Mouse (Mus musculus): ENCODE measurements around the gene Chn1.

Chn1 gene

GRCm38 (mm10) chr2:73618486-73619052 is 156.6 kb downstream of the Chn1 start:
- DNase-seq = no peak

GRCm38 (mm10) chr2:73616434-73617057 is 158.6 kb downstream of the Chn1 start:
- no peak for DNase-seq

DNA sequence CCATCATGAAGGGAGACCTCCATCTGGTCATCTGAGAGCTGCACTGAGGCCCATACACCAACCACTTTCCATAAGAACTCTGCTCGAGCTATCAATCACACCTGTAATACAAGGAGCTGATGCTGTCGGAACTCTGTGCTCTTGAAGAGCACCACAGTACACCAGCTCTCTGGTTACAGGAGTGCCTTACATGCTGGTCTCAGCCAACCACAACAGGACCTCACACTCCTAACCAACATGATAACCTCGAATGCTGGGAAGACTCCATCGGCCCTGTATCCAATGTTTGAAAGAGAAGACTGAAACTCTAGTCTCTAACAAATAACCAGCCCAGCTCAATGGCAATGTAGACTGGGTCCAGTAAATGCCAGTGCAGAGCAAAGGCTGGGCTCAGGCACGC is 159.7 kb downstream of the Chn1 start:
- DNase-seq = no peak

DNA sequence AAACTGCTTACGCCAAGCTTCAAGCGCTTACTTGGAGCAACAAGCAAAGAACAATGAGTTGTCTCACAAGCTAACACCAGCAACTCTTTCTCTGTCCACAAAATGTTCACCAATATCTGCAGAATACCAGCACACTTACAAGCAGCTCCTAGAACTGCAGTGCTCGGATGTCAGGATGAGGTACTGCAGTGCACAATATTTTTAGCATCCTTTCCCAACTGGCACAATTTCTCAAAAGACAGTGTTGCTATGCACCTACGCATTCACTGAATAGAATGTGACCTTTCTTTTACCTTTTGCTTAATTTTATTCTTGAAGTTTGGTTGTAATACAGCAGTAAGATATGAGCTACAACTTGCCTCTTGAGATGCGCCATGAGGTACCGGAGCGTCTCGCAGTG is 160.8 kb downstream of the Chn1 start:
- no peak for DNase-seq

- no peak for DNase-seq
Measured at GRCm38 (mm10) chr2:73612941-73613340, 162.2 kb downstream of the Chn1 start.

DNA sequence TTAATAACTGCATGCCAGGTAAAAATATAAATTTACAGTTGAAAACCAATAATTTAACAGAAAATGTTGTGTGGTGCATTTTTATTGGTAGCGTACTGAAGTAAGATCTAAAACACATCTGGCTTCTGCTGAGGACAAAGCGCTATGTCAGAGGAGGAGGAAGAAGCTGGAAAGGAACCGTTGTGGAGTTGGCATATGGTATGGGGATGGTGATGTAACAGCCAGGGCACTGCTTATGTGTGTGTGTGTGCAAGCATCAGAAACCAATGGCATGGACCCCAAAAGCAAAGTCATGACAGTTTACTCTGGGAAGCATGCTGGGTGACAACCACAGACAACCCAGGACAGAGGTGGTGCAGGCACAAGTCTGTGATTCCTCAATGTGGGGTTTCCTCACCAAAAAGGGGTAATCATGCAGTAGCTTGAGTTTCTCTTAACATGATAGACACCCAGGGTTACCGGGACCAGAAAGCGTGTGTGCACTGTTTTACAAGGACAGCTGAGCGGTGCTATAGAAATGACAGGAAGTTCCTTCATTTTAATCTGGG is 162.7 kb downstream of the Chn1 start:
- DNase-seq = no peak

DNA sequence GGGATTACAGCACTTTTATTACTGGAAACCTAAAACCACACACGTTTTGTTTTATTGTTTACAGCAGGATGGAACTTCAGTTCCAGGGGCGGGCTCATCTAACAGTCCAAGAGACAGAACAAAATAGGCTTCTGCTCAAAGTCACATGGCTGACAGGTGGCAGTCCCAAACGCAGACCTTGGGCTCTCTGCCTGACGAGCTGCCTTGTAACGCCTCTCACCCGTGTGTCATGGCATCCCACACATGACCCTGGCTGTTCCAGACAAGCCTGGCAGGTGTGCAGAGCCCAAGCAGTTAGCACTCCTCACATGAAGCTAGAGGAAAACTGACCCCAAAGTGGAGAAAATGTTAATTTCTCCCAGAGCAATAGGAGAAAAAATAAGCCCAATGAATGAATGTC is 163.3 kb downstream of the Chn1 start:
- DNase-seq = no peak

DNA sequence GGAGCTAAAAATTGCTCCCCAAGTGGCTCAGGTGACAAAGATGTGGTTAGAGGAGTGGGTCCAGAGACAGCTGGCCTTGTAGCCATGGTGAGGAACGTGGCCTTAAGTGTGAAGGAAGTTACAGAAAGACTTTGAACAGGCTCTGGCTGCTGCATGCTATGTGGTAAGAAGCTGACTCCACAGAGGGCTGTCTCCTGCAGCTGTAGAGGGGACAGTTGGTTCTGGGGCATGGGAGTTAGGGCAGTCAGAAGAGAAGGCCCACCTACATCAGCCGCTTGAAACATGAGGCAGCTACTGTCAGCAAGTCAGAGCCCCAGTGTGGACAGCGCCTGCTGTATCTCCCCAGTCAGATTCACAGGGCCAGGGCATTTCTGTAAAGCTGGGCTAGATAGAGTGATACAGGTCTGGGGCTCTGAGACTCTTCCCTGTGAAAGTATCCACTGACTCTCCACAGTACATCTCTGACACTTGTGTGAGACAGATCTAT is 165.4 kb downstream of the Chn1 start:
- no peak for DNase-seq

GRCm38 (mm10) chr2:73609067-73609723 is 166.0 kb downstream of the Chn1 start:
- peak; percentile 53 for DNase-seq

- no peak for DNase-seq
Measured at GRCm38 (mm10) chr2:73608391-73608790, 166.8 kb downstream of the Chn1 start.

DNA sequence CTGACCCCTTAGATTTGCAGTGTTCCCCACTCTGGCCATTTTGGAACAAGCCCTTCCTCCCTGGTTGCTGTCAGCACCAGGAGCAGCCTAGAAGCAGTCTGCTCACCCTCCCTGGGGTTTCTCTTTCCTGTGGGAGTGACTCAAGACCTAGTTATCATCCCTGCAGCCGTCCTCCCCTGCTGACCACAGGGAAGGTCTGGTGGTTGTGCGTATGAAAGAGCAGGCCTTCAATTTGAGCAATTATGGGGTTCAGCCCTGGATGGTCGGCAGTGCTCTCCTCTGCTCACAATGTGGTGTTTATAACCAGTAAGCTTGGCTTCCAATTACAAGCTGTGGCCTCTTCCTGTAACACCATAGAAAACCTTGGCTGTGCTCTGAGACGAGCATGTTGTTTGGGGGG is 167.5 kb downstream of the Chn1 start:
- DNase-seq = no peak

GRCm38 (mm10) chr2:73607146-73607545 is 168.0 kb downstream of the Chn1 start:
- DNase-seq = no peak

DNA sequence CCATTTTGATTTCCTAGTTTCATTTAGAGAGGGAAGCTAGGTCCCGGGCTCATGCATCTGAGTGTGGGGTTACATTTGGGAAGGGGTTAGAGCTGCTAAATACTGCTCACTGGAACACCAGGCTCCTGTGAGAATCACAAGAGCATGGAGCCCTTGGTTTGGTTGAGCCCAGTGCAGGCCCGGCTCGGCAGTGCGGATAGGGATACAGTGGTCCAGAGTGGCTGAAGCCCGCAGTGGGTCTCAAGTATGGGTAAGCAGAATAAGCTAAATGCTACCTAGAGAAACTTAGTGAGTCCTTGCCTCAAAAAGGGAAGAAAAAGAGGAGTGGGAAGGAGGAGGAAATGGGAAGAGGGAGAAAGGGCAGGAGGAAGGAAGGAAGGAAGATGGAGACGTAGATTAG is 168.5 kb downstream of the Chn1 start:
- DNase-seq = no peak

DNA sequence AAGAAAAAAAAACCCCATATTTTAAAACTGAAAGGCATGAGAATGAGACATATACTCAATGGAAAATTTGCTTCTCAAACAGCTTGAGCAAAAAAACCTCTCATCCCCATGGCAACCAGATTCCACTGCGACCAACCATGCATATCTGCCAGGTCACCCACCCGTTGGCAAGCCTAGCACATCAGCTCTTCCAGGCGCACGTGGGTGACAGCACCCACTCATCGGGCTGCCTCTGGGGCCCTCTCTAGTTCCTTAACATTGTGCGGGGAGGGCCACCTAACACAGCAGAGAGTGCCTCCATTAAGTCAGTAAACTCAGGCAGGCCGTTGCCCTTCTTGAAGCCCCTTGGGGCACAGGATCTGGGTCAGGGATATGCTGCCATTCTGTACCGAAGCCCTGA is 170.1 kb downstream of the Chn1 start:
- DNase-seq = no peak

GRCm38 (mm10) chr2:73604579-73604978 is 170.6 kb downstream of the Chn1 start:
- no peak for DNase-seq

GRCm38 (mm10) chr2:73600650-73601049 is 174.5 kb downstream of the Chn1 start:
- DNase-seq = no peak

GRCm38 (mm10) chr2:73597772-73598171 is 177.4 kb downstream of the Chn1 start:
- DNase-seq = no peak

DNA sequence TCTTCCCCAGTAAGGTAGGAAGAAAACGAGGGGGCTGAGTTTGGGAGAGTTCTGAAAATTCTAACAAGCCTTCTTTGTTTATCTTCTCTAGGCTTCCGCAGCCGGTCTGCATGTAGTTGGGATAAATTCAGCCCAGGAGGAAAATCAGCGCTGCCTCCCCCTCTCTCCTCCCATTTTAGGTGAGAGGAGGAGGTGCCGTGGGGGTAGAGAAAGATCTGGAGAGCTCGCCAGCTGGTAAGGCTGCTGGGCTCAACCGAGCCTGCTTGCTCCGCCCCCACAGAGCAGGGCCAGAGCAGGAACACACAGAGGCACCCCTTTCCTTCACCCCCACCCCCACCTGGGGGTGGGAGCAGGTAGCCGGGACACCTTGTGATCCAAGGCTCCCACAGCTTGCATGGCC is 178.4 kb downstream of the Chn1 start:
- peak; percentile 50 for DNase-seq

- no peak for DNase-seq
Measured at GRCm38 (mm10) chr2:73596326-73596725, 178.8 kb downstream of the Chn1 start.

DNA sequence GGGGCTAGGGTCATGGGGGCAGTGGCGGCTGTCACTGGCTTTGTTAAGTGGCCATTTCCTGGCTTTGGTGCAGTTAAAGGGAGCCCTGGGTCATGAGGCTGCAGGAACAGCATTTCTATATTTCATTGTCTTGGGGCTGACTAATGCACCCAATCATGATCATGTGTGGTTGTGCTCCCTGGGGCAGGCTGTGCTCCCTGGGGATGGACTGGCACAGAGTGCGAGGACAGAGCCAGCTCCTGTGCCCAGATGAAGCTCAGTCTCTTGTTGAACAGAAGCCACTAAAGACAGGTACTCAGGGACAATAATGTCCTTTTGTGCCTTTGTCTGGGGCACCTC is 182.1 kb downstream of the Chn1 start:
- DNase-seq = no peak

- peak; percentile 88 for DNase-seq
Measured at GRCm38 (mm10) chr2:73592231-73593100, 182.7 kb downstream of the Chn1 start.

DNA sequence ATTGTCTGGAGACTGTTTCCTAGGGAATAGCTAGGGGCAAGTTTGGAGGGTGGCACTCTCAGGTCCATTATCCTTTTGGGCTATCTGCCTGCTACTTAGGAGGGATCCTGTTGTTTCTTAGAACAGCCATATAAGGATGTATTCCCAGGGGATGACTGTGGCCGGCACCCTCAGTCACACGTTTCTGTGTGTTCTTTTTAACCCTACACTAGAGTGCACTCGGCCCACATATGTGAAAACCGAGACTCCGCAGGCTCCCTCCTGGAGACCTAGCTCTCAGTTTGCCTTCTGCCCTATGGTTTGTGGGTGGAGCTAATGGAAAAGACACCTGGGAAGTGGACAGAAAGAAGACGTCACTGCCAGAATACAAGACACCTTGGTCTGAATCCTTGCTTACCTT is 183.9 kb downstream of the Chn1 start:
- DNase-seq = no peak

DNA sequence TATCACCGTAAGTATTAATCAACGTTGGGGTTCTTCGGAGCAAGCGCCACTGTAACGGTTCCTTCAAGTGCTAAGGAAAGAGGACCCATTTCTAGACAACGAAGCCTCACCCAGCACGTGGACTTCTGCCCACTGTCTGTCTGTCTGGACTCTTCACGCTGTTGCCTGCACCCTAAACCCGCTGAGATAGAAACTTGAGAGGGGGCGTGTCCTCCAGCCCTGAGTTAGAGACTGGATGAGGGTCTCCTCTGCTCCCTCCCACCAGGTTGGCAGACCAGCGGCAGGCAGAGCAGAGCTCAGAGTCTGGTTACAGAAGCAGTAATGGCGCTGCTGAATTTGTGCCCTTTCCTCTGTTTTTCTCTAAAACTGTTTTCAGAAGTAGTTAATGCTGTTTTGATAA is 185.0 kb downstream of the Chn1 start:
- DNase-seq = no peak
